Mouse (Mus musculus): ENCODE measurements around the gene Pdzd2. TPM values are rescaled to one million over a fixed set of nuclear protein-coding genes. Genes with fewer than 3 reads are reported as not detected.

Gene Pdzd2
- polyA plus RNA-seq, 1 experiment = 2.4 TPM

- TF ChIP-seq CTCF (IDR thresholded peaks at IDR 0.05; ENCODE audit: extremely low read depth, insufficient read length, insufficient replicate concordance, low read depth, low read length) = no peak
- TF ChIP-seq POLR2A (IDR thresholded peaks at IDR 0.05; ENCODE audit: low read depth, low read length) = no peak
- Histone ChIP-seq H3K4me3 (ENCODE audit: low read depth, low read length) (no peak overlapping the region), H3K36me3 (ENCODE audit: control insufficient read depth, insufficient read depth, low read length) (no peaks in the 10 kb centered on the region), H3K27me3 (ENCODE audit: control insufficient read depth, insufficient read depth, low read length) (no peaks in the 10 kb centered on the region), H3K27ac (ENCODE audit: insufficient read depth, low read depth, low read length) (no peak overlapping the region), H3K4me1 (ENCODE audit: control insufficient read depth, insufficient read depth, insufficient read length, low read length) (no peaks in the 10 kb centered on the region)
- 64% methylated on average over 14 of the region's 14 CpGs for WGBS
Observed at GRCm38 (mm10) chr15:12638370-12639030, 101.2 kb downstream of the Pdzd2 start.

GRCm38 (mm10) chr15:12637511-12637910 lies 102.2 kb downstream of the Pdzd2 start:
- 90% methylated on average over 8 of the region's 8 CpGs for WGBS

GRCm38 (mm10) chr15:12636386-12636785 lies 103.3 kb downstream of the Pdzd2 start:
- H3K4me3 ChIP-seq (ENCODE audit: low read depth, low read length) = no peak overlapping the region
- TF ChIP-seq POLR2A (IDR thresholded peaks at IDR 0.05; ENCODE audit: low read depth, low read length) (no peak), CTCF (IDR thresholded peaks at IDR 0.05; ENCODE audit: extremely low read depth, insufficient read length, insufficient replicate concordance, low read depth, low read length) (no peak)
- H3K36me3 ChIP-seq (ENCODE audit: control insufficient read depth, insufficient read depth, low read length) = no peaks in the 10 kb centered on the region
- H3K4me1 ChIP-seq (ENCODE audit: control insufficient read depth, insufficient read depth, insufficient read length, low read length) = no peaks in the 10 kb centered on the region
- WGBS = 84% methylated on average over 5 of the region's 5 CpGs
- H3K27ac ChIP-seq (ENCODE audit: insufficient read depth, low read depth, low read length) = no peak overlapping the region
- no peaks in the 10 kb centered on the region for H3K27me3 ChIP-seq (ENCODE audit: control insufficient read depth, insufficient read depth, low read length)

More at GRCm38 (mm10) chr15:12637511-12637910, 102.2 kb downstream of the Pdzd2 start:
- Histone ChIP-seq H3K27ac (ENCODE audit: insufficient read depth, low read depth, low read length) (no peak overlapping the region), H3K27me3 (ENCODE audit: control insufficient read depth, insufficient read depth, low read length) (no peaks in the 10 kb centered on the region), H3K4me3 (ENCODE audit: low read depth, low read length) (no peak overlapping the region), H3K4me1 (ENCODE audit: control insufficient read depth, insufficient read depth, insufficient read length, low read length) (no peaks in the 10 kb centered on the region), H3K36me3 (ENCODE audit: control insufficient read depth, insufficient read depth, low read length) (no peaks in the 10 kb centered on the region)
- TF ChIP-seq POLR2A (IDR thresholded peaks at IDR 0.05; ENCODE audit: low read depth, low read length) = no peak
- no peak for TF ChIP-seq CTCF (IDR thresholded peaks at IDR 0.05; ENCODE audit: extremely low read depth, insufficient read length, insufficient replicate concordance, low read depth, low read length)

DNA sequence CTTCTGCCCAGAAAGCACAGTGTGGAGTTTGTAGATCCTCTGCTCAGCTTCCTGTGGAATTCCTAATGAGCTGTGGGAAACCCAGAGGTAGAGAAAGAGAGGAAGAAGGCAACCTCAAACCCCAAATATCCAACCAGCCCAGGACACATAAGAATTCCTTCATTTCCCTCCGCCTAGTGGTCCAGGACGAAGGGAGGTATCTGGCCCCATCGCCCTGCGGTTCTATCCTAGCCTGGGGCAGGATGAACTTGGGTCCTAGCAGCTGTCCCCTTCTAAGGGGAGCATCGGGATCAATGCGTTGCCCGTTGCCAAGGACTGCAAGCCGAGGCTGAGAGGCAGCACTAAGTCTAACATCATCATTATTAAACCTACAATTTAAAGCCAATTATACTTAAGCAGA lies 104.8 kb downstream of the Pdzd2 start:
- TF ChIP-seq CTCF (IDR thresholded peaks at IDR 0.05; ENCODE audit: extremely low read depth, insufficient read length, insufficient replicate concordance, low read depth, low read length) (no peak), POLR2A (IDR thresholded peaks at IDR 0.05; ENCODE audit: low read depth, low read length) (no peak)
- Histone ChIP-seq H3K27ac (ENCODE audit: insufficient read depth, low read depth, low read length) (no peak overlapping the region), H3K4me1 (ENCODE audit: control insufficient read depth, insufficient read depth, insufficient read length, low read length) (no peaks in the 10 kb centered on the region), H3K27me3 (ENCODE audit: control insufficient read depth, insufficient read depth, low read length) (no peaks in the 10 kb centered on the region), H3K36me3 (ENCODE audit: control insufficient read depth, insufficient read depth, low read length) (no peaks in the 10 kb centered on the region), H3K4me3 (ENCODE audit: low read depth, low read length) (no peak overlapping the region)
- WGBS = 92% methylated on average over 8 of the region's 8 CpGs

DNA sequence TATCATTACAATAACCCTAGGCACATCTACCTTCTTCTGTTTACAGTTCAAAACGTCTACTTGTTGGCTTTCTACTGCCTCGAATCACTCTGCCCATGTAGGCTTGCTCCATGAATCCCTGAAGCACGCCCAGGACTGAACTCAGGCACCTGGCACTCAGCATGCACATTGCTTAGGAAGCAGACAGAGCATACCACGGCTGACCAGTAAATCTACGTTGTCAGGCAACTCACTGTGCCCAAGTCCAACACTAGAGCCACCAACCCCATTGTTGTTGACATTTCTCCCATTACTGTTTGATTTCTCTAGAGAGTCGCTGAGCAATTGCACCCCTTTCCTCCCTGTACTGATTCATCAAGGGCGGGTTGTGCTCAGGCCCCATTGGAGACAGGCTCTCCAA lies 110.6 kb downstream of the Pdzd2 start:
- H3K36me3 ChIP-seq (ENCODE audit: control insufficient read depth, insufficient read depth, low read length) = no peaks in the 10 kb centered on the region
- 38% methylated on average over 7 of the region's 7 CpGs for WGBS
- TF ChIP-seq POLR2A (IDR thresholded peaks at IDR 0.05; ENCODE audit: low read depth, low read length) = no peak
- no peak for TF ChIP-seq CTCF (IDR thresholded peaks at IDR 0.05; ENCODE audit: extremely low read depth, insufficient read length, insufficient replicate concordance, low read depth, low read length)

GRCm38 (mm10) chr15:12628451-12628850 lies 111.3 kb downstream of the Pdzd2 start:
- WGBS = 94% methylated on average over 7 of the region's 7 CpGs

More for the DNA sequence above, 110.6 kb downstream of the Pdzd2 start:
- Histone ChIP-seq H3K27ac (ENCODE audit: insufficient read depth, low read depth, low read length) (no peak overlapping the region), H3K27me3 (ENCODE audit: control insufficient read depth, insufficient read depth, low read length) (no peaks in the 10 kb centered on the region), H3K4me1 (ENCODE audit: control insufficient read depth, insufficient read depth, insufficient read length, low read length) (no peaks in the 10 kb centered on the region), H3K4me3 (ENCODE audit: low read depth, low read length) (no peak overlapping the region)

DNA sequence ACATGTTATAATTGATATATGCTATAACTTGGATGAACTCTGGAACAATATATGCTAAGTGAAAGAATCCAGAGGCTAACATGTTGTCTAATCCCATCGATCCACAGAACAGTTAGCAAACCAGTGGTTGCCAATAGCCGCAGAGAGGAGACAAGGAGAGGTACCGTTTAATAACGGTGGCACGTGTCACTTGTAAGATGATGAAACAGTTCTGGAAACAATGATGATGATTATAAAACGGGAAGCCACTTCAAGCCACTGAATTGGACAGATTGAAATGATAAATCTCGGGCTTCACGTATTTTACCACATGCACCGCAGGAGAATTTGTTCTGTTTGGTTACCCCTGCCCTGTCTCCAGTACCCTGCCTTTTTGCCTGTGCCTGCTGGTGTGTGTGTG lies 112.8 kb downstream of the Pdzd2 start:
- no peaks in the 10 kb centered on the region for H3K4me1 ChIP-seq (ENCODE audit: control insufficient read depth, insufficient read depth, insufficient read length, low read length)
- 82% methylated on average over 9 of the region's 9 CpGs for WGBS
- H3K36me3 ChIP-seq (ENCODE audit: control insufficient read depth, insufficient read depth, low read length) = no peaks in the 10 kb centered on the region
- no peak overlapping the region for H3K27ac ChIP-seq (ENCODE audit: insufficient read depth, low read depth, low read length)
- H3K27me3 ChIP-seq (ENCODE audit: control insufficient read depth, insufficient read depth, low read length) = no peaks in the 10 kb centered on the region
- H3K4me3 ChIP-seq (ENCODE audit: low read depth, low read length) = no peak overlapping the region
- TF ChIP-seq POLR2A (IDR thresholded peaks at IDR 0.05; ENCODE audit: low read depth, low read length) = no peak
- TF ChIP-seq CTCF (IDR thresholded peaks at IDR 0.05; ENCODE audit: extremely low read depth, insufficient read length, insufficient replicate concordance, low read depth, low read length) = no peak

More at GRCm38 (mm10) chr15:12628451-12628850, 111.3 kb downstream of the Pdzd2 start:
- H3K27ac ChIP-seq (ENCODE audit: insufficient read depth, low read depth, low read length) = no peak overlapping the region
- no peaks in the 10 kb centered on the region for H3K4me1 ChIP-seq (ENCODE audit: control insufficient read depth, insufficient read depth, insufficient read length, low read length)
- no peaks in the 10 kb centered on the region for H3K36me3 ChIP-seq (ENCODE audit: control insufficient read depth, insufficient read depth, low read length)
- H3K4me3 ChIP-seq (ENCODE audit: low read depth, low read length) = no peak overlapping the region
- no peaks in the 10 kb centered on the region for H3K27me3 ChIP-seq (ENCODE audit: control insufficient read depth, insufficient read depth, low read length)
- no peak for TF ChIP-seq CTCF (IDR thresholded peaks at IDR 0.05; ENCODE audit: extremely low read depth, insufficient read length, insufficient replicate concordance, low read depth, low read length)
